Mouse (Mus musculus) kidney, postnatal 25 days (tissue): ENCODE results near the gene Washc3.

Experiments used
- DNase-seq, 2 experiments: peaks; one replicate each; pipeline ENCODE4 v3.0.0; 2021; ENCODE audit warnings: mixed read lengths in 2 of 2

Washc3 gene

DNA sequence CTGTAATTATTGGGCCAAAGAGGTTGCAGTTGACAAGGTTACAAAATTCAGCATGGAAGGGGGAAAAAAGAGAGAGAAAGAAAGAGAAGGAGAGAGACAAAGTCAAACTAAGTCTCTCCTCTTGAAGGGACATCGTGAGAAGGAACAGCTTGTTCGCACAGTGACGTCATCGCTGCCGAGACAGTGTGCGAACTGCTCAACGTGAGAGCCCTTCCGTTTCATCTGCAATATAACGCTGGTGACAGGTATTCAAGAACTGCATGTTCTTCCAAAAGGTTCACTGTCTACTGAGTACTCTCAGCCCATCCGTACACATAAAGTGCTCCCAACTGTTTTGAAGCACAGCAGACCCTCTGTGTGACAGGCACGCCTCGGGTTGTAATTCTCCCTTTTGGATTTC is 59.4 kb downstream of the Washc3 start:
- peak; percentile 15 to 39 for DNase-seq

DNA sequence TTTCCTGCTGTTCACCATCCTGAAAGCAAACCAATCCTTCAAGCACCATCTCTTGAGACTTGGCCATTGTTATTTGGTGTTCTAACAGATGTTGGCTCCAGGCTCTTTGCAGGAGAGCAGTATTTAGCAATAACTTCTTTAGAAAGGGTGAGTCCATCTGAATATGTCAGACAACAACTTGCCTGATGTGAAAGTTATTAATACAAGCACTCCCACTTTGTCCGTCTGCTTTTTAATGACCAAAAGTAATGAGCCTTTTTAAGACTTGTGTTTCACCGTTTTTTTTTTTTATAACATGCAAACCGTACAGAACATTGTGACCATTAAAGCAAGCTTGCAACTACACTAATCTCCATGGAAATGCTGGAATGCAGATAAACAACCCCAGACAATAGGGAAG is 60.3 kb downstream of the Washc3 start:
- no peak for DNase-seq

DNA sequence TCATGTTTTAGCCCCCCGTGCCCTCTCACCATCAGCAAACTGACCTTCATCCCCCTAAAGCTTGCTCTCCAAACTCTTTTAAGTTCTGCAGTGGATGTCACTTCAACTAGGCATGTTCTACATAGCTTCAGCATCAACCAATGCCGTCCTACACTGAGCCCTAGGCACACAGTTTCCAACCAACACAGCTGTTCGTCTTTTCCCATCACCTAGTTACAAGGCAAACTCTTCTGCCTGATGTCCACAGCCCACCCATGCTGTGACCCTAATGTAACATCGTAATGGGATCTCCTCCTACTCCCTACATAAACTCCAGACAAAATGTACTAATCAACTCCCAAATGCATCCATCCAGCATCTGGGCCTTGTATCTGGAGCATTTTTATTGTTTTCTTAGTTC is 62.5 kb downstream of the Washc3 start:
- no peak for DNase-seq

DNA sequence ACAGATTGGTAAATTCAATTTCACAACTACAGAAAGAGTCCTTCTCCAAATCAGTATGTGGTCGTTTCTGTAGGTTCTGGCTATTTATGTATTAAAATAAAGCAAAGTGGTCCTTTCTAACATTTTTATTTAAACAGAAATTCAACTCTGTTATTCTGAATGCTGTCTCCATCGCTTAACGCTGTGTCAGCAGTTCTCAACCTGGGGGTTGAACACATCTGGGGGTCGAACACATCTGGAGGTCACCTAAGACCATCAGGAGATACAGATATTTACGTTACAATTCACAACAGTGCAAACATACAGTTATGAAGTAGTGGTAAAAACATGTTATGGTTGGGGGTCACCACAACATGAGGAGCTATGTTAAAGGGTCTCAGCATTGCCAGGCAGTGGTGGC is 73.2 kb downstream of the Washc3 start:
- no peak for DNase-seq

DNA sequence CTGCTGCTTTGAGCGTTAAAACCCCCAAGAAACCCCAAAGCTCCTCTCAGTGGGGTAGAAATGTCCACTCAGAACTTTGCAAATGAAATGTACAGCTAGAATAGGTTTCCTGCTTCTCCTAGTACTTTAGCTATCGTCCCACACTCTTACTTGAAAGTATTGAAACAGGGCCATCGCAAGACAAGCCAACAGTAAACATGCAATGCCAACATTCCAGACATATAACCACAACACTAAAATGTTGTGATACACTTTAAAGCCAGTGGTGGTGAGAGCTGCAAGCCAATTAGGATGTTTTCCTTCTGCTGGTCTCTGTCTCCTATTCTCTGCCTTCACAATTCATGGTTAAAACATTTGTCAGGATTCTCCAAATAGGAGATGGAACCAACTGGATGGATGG is 80.8 kb downstream of the Washc3 start:
- no peak for DNase-seq

DNA sequence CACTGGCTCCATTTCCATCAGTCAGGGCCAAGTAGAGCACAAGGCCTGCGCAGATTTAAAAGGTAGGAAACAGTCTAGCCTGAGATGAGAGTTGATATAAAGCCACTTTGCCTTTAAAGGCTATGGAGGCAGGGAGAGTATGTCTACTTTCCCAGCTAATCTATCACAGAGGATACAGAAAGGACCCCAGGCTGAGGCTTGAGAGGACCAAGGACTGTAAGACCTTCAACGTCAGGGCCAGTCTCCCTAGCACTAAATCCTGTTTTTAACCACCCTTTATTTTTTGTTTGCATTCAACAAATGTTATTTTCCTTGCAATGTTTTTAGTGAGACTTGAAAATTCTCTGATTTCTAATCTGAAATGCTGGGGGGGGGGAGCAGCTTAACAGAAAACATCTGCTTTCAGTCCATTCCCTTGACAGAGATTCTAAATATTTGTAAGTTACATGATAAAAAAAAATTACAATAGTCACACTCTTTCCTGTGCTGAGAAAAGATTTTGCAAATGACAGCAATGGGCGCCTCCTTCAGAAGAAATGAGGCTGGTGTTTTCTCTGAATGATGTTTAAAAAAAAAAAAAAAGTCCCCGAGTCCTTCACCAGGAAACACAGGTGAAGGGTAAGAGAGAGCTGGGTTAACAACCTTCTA is 83.6 kb downstream of the Washc3 start:
- DNase-seq = no peak

DNA sequence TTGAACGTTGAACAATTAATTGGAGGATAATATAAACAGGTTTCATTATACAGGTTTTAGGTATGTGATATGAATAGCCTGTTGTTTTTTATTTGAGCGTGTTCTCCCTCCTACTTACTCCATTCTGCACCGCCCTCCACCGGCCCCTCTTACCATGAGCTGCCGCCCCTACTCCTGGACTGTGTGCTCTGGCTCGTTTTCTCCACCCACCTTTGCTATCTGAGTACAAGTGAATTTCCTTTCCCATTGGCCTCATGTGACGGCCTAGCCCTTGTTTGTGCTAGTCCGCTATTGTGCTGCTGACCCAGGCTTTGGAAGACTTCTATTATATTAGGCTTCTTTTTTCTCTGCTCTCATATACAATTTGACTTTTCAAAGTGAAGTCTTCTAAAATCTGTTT is 86.4 kb downstream of the Washc3 start:
- DNase-seq = no peak

DNA sequence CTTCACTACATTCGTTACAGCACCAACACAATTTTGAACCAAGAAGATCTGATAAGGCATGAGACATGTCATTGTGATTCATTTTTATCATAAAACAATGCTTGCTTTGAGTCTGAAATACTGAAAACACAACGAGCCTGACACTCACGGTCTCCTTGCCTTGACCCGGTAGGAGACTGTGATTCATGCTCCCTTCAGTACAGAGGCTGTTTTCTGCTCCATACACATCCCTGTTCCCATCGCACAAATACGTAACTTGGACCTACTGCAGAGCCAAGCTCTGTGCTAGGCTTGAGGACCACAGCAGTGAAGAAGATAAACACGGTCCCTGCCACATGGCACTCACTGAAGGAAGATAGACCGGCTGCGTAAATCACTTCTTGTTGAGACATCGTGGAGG is 87.2 kb downstream of the Washc3 start:
- no peak for DNase-seq

DNA sequence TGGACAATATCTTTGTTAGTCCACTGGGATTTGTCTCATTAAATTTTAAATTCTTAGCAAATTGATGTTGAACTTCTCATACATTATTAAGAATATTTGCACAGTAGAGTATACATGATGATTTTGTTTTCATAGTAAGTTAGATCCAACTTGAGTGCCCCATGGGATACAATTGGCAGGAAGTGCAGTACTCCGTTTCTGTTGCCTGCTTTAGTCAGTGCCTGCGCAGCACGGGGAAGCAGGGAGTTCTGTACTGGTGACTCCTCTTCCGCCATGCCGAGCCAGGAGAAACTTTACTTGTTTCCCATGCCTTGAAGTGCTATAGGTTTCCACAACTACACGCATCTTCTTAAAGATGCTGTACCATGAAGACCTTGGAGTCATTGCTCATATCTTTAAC is 94.2 kb downstream of the Washc3 start:
- DNase-seq = no peak
